Mouse (Mus musculus): ENCODE data around the gene Snapin. TPM values are rescaled to one million over a fixed set of nuclear protein-coding genes. Genes with fewer than 3 reads are reported as not detected.

Gene Snapin
- polyA plus RNA-seq, 1 experiment from 2014 or later = 89.1 TPM

- H3K9ac ChIP-seq (replicated peaks) = no peak overlapping the region
- H3K27me3 ChIP-seq = no peaks in the 10 kb centered on the region
- peaks cover 49% of the 10 kb centered on the region for H3K36me3 ChIP-seq
- no peak for ATAC-seq
- no peak overlapping the region for H3K4me3 ChIP-seq (replicated peaks)
- H3K27ac ChIP-seq = no peak overlapping the region
- no peaks in the 10 kb centered on the region for H3K9me3 ChIP-seq
- H3K4me2 ChIP-seq (replicated peaks) = no peak overlapping the region
- WGBS = 96% methylated on average over 7 of the region's 7 CpGs
- no peaks in the 10 kb centered on the region for H3K4me1 ChIP-seq (replicated peaks)
Measured at GRCm38 (mm10) chr3:90495850-90496525, 5.2 kb upstream of the Snapin start.

DNA sequence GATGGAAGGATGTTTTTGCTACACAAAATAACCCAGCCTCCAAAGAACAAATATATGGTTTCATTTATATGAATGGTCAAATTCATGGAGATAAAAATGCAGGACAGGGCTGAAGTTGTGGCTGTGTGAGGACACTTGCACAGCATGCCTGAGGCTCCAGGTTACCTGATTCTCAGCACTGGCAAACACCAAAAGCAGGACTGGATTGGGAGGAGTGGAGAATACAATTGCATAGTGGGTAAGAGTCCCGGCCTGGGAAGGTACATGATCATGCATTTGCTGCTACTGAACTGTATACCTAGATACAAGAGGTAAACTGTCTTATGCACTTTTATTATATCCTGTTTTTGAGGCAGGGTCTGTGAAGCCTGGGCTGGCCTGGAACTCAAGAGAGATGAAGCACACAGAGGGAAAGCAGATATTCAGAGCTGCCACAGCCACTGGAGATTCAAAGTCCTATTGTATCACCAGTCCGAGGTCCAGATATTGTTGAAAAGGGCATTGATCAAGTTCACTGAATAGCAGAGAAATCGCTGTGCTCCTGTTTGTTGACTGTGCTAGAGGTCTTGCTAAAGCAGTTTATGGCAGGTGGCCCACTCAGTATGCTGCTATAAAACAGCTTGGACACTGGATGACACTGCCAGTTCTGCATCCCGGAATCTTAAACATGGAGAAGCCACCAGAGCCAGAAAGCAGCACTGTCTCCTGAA lies 3.2 kb upstream of the Snapin start:
- Histone ChIP-seq H3K9ac (replicated peaks) (no peak overlapping the region), H3K9me3 (no peaks in the 10 kb centered on the region), H3K4me2 (replicated peaks) (no peak overlapping the region), H3K4me3 (replicated peaks) (no peak overlapping the region), H3K27ac (no peak overlapping the region), H3K27me3 (no peaks in the 10 kb centered on the region), H3K4me1 (replicated peaks) (peaks cover 7% of the 10 kb centered on the region), H3K36me3 (peaks cover 39% of the 10 kb centered on the region)
- ATAC-seq = no peak
- WGBS = 64% methylated on average over 4 of the region's 4 CpGs

DNA sequence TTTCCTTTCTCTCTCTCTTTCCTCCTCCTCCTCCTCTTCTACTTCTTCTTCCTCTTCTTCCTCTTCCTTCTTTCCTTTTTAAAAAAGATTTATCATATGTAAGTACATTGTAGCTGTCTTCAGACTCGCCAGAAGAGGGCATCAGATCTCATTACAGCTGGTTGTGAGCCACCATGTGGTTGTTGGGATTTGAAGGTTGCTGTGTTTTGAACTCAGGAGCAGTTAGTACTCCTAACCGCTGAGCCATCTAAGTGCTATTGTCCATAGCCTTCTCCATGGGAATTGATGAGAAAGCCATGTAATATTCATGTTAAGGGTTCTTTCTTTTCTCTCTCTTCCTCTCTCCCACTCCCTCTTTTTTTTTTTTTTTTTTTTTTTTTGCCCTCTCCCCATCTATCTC lies 517 bp upstream of the Snapin start:
- no peak for ATAC-seq
- no peak overlapping the region for H3K4me2 ChIP-seq (replicated peaks)
- H3K9me3 ChIP-seq = no peaks in the 10 kb centered on the region
- no peak overlapping the region for H3K4me3 ChIP-seq (replicated peaks)
- no peak overlapping the region for H3K27ac ChIP-seq
- H3K9ac ChIP-seq (replicated peaks) = no peak overlapping the region
- H3K4me1 ChIP-seq (replicated peaks) = peaks cover 7% of the 10 kb centered on the region
- H3K36me3 ChIP-seq = peaks cover 38% of the 10 kb centered on the region
- H3K27me3 ChIP-seq = no peaks in the 10 kb centered on the region
- 34% methylated on average over 2 of the region's 2 CpGs for WGBS

DNA sequence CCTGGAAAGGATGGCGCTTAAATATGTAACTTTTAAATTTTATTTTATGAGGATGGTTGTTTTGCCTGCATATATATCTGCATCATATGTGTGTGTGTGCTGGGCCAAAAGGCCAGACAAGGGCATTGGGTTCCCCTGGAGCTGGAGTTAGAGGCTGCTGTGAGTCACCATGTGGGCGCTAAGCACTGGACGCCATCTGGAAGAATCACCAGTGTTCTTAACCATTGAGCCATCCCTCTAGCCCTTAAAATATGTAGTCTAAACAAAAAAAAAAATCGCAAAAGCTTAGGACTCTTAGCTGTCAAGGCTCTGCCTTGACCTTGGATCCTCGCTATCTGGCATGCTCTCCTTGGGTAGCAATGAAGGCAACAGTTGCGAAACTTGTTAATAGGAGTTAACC lies 2.3 kb downstream of the Snapin start:
- Histone ChIP-seq H3K4me2 (replicated peaks) (no peak overlapping the region), H3K9me3 (no peaks in the 10 kb centered on the region), H3K9ac (replicated peaks) (no peak overlapping the region), H3K36me3 (peaks cover 57% of the 10 kb centered on the region), H3K27me3 (no peaks in the 10 kb centered on the region), H3K27ac (no peak overlapping the region), H3K4me3 (replicated peaks) (no peak overlapping the region), H3K4me1 (replicated peaks) (peaks cover 7% of the 10 kb centered on the region)
- WGBS = 90% methylated on average over 6 of the region's 6 CpGs
- no peak for ATAC-seq

GRCm38 (mm10) chr3:90486998-90487397 lies 3.8 kb downstream of the Snapin start:
- ATAC-seq = no peak
- 79% methylated on average over 5 of the region's 5 CpGs for WGBS
- Histone ChIP-seq H3K36me3 (peaks cover 72% of the 10 kb centered on the region), H3K4me3 (replicated peaks) (no peak overlapping the region), H3K4me2 (replicated peaks) (no peak overlapping the region), H3K9me3 (no peaks in the 10 kb centered on the region), H3K27me3 (no peaks in the 10 kb centered on the region), H3K4me1 (replicated peaks) (peaks cover 7% of the 10 kb centered on the region), H3K9ac (replicated peaks) (no peak overlapping the region), H3K27ac (no peak overlapping the region)

DNA sequence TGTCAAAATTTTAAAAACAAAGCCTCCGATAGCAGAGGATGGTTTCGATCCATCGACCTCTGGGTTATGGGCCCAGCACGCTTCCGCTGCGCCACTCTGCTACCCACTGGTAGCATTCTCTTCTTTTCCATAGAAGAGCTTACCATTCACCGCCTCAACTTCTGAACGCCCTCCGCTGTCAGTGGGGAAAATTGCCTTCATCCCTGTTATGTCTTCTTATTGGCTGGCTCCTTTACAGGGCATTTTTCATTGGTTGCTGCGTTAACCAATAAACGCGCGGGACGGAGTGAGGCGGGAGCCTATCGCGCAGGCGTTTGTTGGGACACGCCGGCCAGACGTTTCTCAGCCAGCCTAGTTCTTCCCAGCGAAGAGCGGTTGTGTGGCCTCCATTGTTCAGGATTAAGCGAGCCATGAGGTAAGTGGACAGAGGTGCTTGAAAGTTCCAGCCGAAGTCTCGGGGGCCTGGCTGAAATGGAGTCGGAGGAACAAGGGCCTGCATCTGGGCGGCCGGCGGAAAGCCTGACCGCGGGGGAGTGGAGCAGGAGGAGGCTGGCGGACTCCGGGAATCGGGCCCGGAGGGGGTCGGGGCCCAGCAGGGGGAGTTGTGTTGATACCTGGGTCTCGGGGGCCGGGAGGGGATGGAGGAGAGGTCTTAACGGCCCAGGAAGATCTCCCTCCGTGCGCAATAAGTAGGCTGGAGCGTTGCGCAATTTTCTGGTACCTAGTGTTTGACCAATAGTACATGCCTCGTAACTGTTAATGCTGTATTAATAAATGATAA lies 14.8 kb downstream of the Snapin start, which contains the start of gene Ilf2:
Gene Ilf2, plus strand, starts transcription at position 296 of the 781 bp plus-strand sequence.
- H3K4me3 ChIP-seq (replicated peaks) = peak within 1 kb of the TSS; percentile 84
- no peaks in the 10 kb centered on the region for H3K27me3 ChIP-seq
- H3K4me1 ChIP-seq (replicated peaks) = peaks cover 17% of the 10 kb centered on the region
- peaks cover 33% of the 10 kb centered on the region for H3K36me3 ChIP-seq
- peak within 1 kb of the TSS; percentile 90 for H3K27ac ChIP-seq
- WGBS = under 1% methylated on average over 45 of the region's 45 CpGs
- peak within 1 kb of the TSS; percentile 87 for H3K9ac ChIP-seq (replicated peaks)
- H3K9me3 ChIP-seq = no peaks in the 10 kb centered on the region
- ATAC-seq = peak; percentile 100
- H3K4me2 ChIP-seq (replicated peaks) = peak within 1 kb of the TSS; percentile 78

DNA sequence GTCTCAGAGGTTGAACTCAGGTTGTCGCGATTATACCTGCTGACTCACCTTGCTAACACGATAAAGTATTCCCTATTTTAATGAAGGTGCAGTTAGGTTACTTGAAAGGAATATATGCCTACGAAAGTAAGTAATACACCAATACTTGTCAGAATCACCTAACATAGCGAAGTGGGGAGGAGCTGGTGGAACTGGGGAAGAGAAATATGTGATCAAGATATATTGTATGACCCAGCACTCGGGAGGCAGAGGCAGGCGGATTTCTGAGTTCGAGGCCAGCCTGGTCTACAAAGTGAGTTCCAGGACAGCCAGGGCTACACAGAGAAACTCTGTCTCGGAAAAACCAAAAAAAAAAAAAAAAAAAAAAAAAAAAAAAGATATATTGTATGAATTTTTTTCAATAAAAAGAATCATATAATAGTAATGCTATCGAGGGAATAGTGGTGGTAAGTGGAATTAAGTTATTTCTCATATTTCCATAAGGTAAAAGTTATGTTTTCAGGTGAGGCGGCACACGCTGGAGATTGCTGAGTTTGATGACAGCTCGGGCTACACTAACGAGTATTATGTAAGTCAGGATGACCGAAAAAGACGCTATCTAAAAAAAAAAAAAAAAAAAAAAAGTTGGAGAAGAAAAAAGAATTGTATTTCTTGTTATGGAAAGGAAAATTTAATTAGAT lies 15.5 kb downstream of the Snapin start:
- 0 out of 2 replicates have a peak overlapping the region, but pooled peaks have one; percentile 29 for H3K4me2 ChIP-seq (replicated peaks)
- no peak overlapping the region for H3K27ac ChIP-seq
- 43% methylated on average over 16 of the region's 16 CpGs for WGBS
- H3K9ac ChIP-seq (replicated peaks) = no peak overlapping the region
- no peaks in the 10 kb centered on the region for H3K9me3 ChIP-seq
- H3K36me3 ChIP-seq = peaks cover 25% of the 10 kb centered on the region
- ATAC-seq = peak; percentile 25; the same call in 1 of the 2 replicates
- no peaks in the 10 kb centered on the region for H3K27me3 ChIP-seq
- peaks cover 17% of the 10 kb centered on the region for H3K4me1 ChIP-seq (replicated peaks)
- peak overlapping the region; percentile 31 for H3K4me3 ChIP-seq (replicated peaks)

- H3K4me3 ChIP-seq (replicated peaks) = no peak overlapping the region
- no peaks in the 10 kb centered on the region for H3K36me3 ChIP-seq
- no peak overlapping the region for H3K4me2 ChIP-seq (replicated peaks)
- peaks cover 5% of the 10 kb centered on the region for H3K4me1 ChIP-seq (replicated peaks)
- H3K27ac ChIP-seq = no peak overlapping the region
- ATAC-seq = no peak
- 38% methylated on average over 3 of the region's 3 CpGs for WGBS
- H3K9me3 ChIP-seq = no peaks in the 10 kb centered on the region
- H3K9ac ChIP-seq (replicated peaks) = no peak overlapping the region
- no peaks in the 10 kb centered on the region for H3K27me3 ChIP-seq
Measured at GRCm38 (mm10) chr3:90472213-90472612, 18.6 kb downstream of the Snapin start.

GRCm38 (mm10) chr3:90467618-90468300 lies 23.1 kb downstream of the Snapin start:
- no peak overlapping the region for H3K4me2 ChIP-seq (replicated peaks)
- H3K36me3 ChIP-seq = no peaks in the 10 kb centered on the region
- peaks cover 36% of the 10 kb centered on the region for H3K27me3 ChIP-seq
- no peaks in the 10 kb centered on the region for H3K9me3 ChIP-seq
- WGBS = 93% methylated on average over 10 of the region's 10 CpGs
- H3K4me3 ChIP-seq (replicated peaks) = no peak overlapping the region
- no peak overlapping the region for H3K27ac ChIP-seq
- no peak for ATAC-seq
- no peak overlapping the region for H3K9ac ChIP-seq (replicated peaks)
- H3K4me1 ChIP-seq (replicated peaks) = peaks cover 14% of the 10 kb centered on the region

GRCm38 (mm10) chr3:90466311-90466766 lies 24.5 kb downstream of the Snapin start:
- H3K4me1 ChIP-seq (replicated peaks) = peaks cover 14% of the 10 kb centered on the region
- H3K27ac ChIP-seq = no peak overlapping the region
- peak overlapping the region; percentile 89 for H3K4me2 ChIP-seq (replicated peaks)
- no peaks in the 10 kb centered on the region for H3K9me3 ChIP-seq
- H3K27me3 ChIP-seq = peaks cover 50% of the 10 kb centered on the region
- ATAC-seq = peak; percentile 49
- WGBS = 1% methylated on average over 15 of the region's 15 CpGs
- peak overlapping the region; percentile 57 for H3K9ac ChIP-seq (replicated peaks)
- H3K4me3 ChIP-seq (replicated peaks) = peak overlapping the region; percentile 58
- H3K36me3 ChIP-seq = no peaks in the 10 kb centered on the region

GRCm38 (mm10) chr3:90465686-90466310 lies 25.0 kb downstream of the Snapin start, which contains the start of gene Npr1:
Gene Npr1, minus strand, starts transcription at chr3:90465866.
- peak within 1 kb of the TSS; percentile 57 for H3K9ac ChIP-seq (replicated peaks)
- peak; percentile 61 for ATAC-seq
- H3K4me2 ChIP-seq (replicated peaks) = peak within 1 kb of the TSS; percentile 89
- no peaks in the 10 kb centered on the region for H3K9me3 ChIP-seq
- peaks cover 55% of the 10 kb centered on the region for H3K27me3 ChIP-seq
- H3K36me3 ChIP-seq = no peaks in the 10 kb centered on the region
- peaks cover 14% of the 10 kb centered on the region for H3K4me1 ChIP-seq (replicated peaks)
- H3K4me3 ChIP-seq (replicated peaks) = peak within 1 kb of the TSS; percentile 58
- WGBS = under 1% methylated on average over 37 of the region's 49 CpGs
- H3K27ac ChIP-seq = no peak within 1 kb of the TSS
